ENCODE assay signal across 8 mouse cellular contexts in the genomic region with DNA sequence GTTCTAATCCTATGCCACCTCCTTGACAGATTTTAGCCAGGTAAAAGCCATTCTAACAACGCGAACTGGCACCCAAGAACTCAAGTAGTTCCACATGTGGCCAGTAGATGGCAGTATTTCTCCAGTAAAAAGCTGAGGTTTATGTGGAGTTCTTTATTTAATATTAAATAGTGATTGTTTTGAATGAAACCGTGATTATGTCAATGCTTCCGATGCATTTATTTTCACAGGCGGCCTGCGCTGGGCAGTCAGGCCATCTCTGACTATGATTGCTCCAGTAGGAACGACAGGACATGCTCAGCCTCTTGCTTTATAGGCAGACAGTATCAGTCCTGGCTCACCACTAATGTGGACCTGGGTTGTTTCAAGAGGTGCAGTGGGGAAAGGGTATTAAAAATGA. TPM values are rescaled to one million over a fixed set of nuclear protein-coding genes. Genes with fewer than 3 reads are reported as not detected.
DNase-seq lines count a peak whose midpoint lies in the region; ATAC-seq lines count a peak whose summit lies in the region.

No protein-coding gene starts in this region.

- no peak overlapping the region for H3K9ac ChIP-seq in stomach, embryonic 14.5 days (replicated peaks; ENCODE audit: low read depth, low read length)

- no peak overlapping the region for H3K4me3 ChIP-seq in stomach, embryonic 14.5 days (ENCODE audit: low read depth, low read length)

- DNase-seq in CD4-positive, CD25-positive, alpha-beta regulatory T cell, adult 2 months (ENCODE audit: low read depth, low spot score), result peak; percentile 51
- DNase-seq in urinary bladder, adult 18-20 months (ENCODE audit: low spot score in 2 of 2), result peak; percentile 13 to 34
- no peak for DNase-seq in urinary bladder, adult 2 months (ENCODE audit: low spot score)
- DNase-seq in forelimb bud, embryonic 11.5 days (ENCODE audit: low read depth, low spot score), result peak; percentile 59
- peak; percentile 64 for DNase-seq in kidney, adult 9 months
- DNase-seq in lung, postnatal 10 days, result peak; percentile 58

- H3K27me3 ChIP-seq in stomach, embryonic 14.5 days (ENCODE audit: control insufficient read depth, insufficient read depth, low read length), result no peaks in the 10 kb centered on the region

- H3K9me3 ChIP-seq in stomach, embryonic 14.5 days (ENCODE audit: control insufficient read depth, low read depth, low read length), result no peaks in the 10 kb centered on the region

- peak overlapping the region; percentile 26 for H3K4me2 ChIP-seq in stomach, embryonic 14.5 days (replicated peaks; ENCODE audit: low read depth, low read length)

- no peaks in the 10 kb centered on the region for H3K36me3 ChIP-seq in stomach, embryonic 14.5 days (ENCODE audit: control insufficient read depth, insufficient read depth, low read length)

- no peak for ATAC-seq in CD4-positive, CD25-positive, alpha-beta regulatory T cell, adult 4 months
- ATAC-seq in stomach, embryonic 14.5 days (ENCODE audit: insufficient number of reproducible peaks, insufficient read depth, low FRiP score, low read depth), result no peak

- no peaks in the 10 kb centered on the region for H3K4me1 ChIP-seq in stomach, embryonic 14.5 days (ENCODE audit: control insufficient read depth, insufficient read depth, low read length)

- WGBS in stomach, embryonic 14.5 days, result 4% methylated on average over 7 of the region's 7 CpGs

- H3K27ac ChIP-seq in stomach, embryonic 14.5 days (ENCODE audit: low read length), result no peak overlapping the region

RNA-seq across cellular contexts. Expression of a gene that starts 5.6 kb away (rescaled TPM):
- not detected for polyA plus RNA-seq in CD4-positive, CD25-positive, alpha-beta regulatory T cell, adult 4 months (2017; shearing (Covaris generic))
- polyA plus RNA-seq in urinary bladder, adult 2 months (2012; rRNA removed), result 0.10 and 0.26 TPM in 2 replicates
- polyA plus RNA-seq in stomach, embryonic 14.5 days (2014; fragmentation: Nextera tagmentation; extraction: Ambion mirVana), result 7.8 and 9.3 TPM in 2 replicates
